Mouse (Mus musculus) embryonic facial prominence, embryonic 15.5 days (tissue): Measurements from ENCODE around the gene Dgat2. TPM values are rescaled to one million over a fixed set of nuclear protein-coding genes. Genes with fewer than 3 reads are reported as not detected.

ENCODE experiments used
- ATAC-seq: fragments of 200-750 bp; cut with Nextera tagmentation; 2 replicates; pipeline ENCODE4 v1.8.0; 2017; ENCODE audit warnings: low read depth, moderate TSS enrichment; ENCODE audit not compliant: insufficient number of reproducible peaks, low FRiP score, low TSS enrichment
- H3K27ac ChIP-seq: fragments of 300-500 bp; sonication (generic); replicated peaks from 2 replicates; pipeline ENCODE4 v1.5.1; 2015; ENCODE audit warnings: mild to moderate bottlenecking, inconsistent platforms
- H3K27me3 ChIP-seq: fragments of 300-500 bp; sonication (generic); 2 replicates; pipeline ENCODE4 v1.6.1; 2015; ENCODE audit warnings: inconsistent platforms
- H3K36me3 ChIP-seq: fragments of 300-500 bp; sonication (generic); 2 replicates; pipeline ENCODE4 v1.6.1; 2015; ENCODE audit warnings: mild to moderate bottlenecking, inconsistent platforms
- H3K4me1 ChIP-seq: fragments of 300-500 bp; sonication (generic); 2 replicates; pipeline ENCODE4 v1.6.1; 2015; ENCODE audit warnings: inconsistent platforms
- H3K4me2 ChIP-seq: fragments of 300-500 bp; sonication (generic); replicated peaks from 2 replicates; pipeline ENCODE4 v1.6.1; 2015; ENCODE audit warnings: mild to moderate bottlenecking, inconsistent platforms
- H3K4me3 ChIP-seq: fragments of 300-500 bp; sonication (generic); replicated peaks from 2 replicates; pipeline ENCODE4 v1.5.1; 2015; ENCODE audit warnings: mild to moderate bottlenecking, inconsistent platforms
- H3K9ac ChIP-seq: fragments of 300-500 bp; sonication (generic); 2 replicates; pipeline ENCODE4 v1.6.1; 2015; ENCODE audit warnings: inconsistent platforms
- H3K9me3 ChIP-seq: fragments of 300-500 bp; sonication (generic); replicated peaks from 2 replicates; pipeline ENCODE4 v1.6.1; 2016; ENCODE audit warnings: inconsistent platforms
- WGBS: fragments of 180-500 bp; shearing (Covaris S2); methylation state at CpG from one replicate; pipeline ENCODE4 v1.1.7; 2015; 5-methylcytosine and 5-hydroxymethylcytosine counted together
- polyA plus RNA-seq: library from polyadenylated mRNA; unstranded; fragments of >200 nt; fragmentation: Nextera tagmentation; extraction: Ambion mirVana; gene quantifications from 2 replicates; pipeline ENCODE4 v1.2.1, GENCODE M21; 2015

The Dgat2 gene
- 81.8 and 98.5 TPM in 2 replicates for polyA plus RNA-seq

DNA sequence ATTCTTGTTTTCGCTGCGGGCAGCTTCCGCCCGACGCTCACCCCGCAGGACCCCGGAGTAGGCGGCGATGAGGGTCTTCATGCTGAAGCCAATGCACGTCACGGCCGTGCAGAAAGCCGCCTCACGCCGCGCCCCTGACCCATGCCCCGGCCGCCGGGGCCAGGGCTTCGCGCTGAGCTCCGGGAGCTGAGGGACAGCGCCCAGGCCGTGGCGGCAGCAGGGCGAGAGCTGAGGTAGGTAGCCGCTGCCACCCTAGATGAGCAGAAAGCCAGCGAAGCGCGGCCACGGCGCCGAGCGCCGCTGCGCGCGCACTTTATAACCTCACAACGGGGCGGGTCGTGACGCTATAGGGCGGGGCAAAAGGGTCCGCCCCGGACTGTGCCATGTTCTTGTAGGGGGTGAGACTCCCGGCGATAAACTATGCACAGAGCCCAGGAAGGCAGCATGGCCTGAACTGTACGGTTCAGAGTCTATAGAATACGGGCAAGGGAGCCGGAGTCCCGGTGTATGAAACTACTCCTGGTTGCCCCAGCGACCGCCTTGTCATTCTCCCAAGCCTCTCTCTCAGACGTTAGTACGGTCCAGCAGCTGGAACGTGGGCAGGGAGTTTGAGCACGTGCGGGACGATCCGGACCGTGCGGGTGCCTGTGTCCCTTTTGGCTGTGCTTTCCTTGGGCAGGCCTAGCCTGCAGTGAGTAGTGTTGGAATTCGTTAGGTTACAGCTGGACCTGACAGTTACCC lies at the start of gene Dgat2:
Dgat2 (minus strand) TSS at position 288 of the 741 bp plus-strand sequence.
- Histone ChIP-seq H3K36me3 (no peaks in the 10 kb centered on the region), H3K27ac (peak within 1 kb of the TSS; percentile 82), H3K4me2 (peak within 1 kb of the TSS; percentile 98), H3K4me3 (peak within 1 kb of the TSS; percentile 78), H3K27me3 (no peaks in the 10 kb centered on the region), H3K9ac (peak within 1 kb of the TSS; percentile 91), H3K4me1 (peaks cover 14% of the 10 kb centered on the region), H3K9me3 (no peaks in the 10 kb centered on the region)
- under 1% methylated on average over 63 of the region's 63 CpGs for WGBS
- ATAC-seq: peak; percentile 93

DNA sequence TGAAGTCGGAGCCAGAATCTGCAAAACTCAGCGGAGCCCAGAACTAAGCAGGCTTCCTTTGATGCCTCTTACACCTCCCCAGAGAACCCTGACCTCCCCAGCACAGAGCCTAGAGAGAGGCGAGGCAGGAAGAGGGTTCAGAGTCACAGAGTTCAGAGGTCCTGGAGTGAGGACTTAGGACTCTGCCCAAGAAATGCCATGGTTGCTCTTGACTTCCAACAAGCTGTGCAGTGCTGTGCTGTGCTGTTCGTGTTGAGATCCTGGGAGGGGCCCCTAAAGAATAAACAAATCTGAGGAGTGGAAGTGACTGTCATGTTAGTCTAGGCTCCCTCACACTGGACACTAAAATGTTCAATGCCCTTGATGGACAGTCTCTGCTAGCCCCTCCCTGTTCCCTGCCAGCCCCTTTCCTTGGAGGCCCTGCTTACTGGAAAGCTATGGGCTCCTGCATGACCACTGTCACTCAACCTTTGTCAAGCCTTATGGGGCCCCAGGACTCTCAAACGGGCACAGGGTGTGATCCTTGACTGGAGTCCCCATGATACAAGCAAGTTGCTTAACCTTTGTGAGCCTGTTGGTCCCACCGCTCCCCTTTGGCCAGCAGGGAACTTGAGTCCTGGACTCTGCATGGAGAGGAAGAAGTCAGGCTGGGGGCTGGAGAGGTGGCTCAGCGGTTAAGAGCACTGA lies 47.7 kb upstream of the Dgat2 start:
- Histone ChIP-seq H3K9me3 (no peaks in the 10 kb centered on the region), H3K9ac (no peak overlapping the region), H3K4me3 (no peak overlapping the region), H3K27me3 (no peaks in the 10 kb centered on the region), H3K4me2 (no peak overlapping the region), H3K27ac (no peak overlapping the region), H3K4me1 (peaks cover 6% of the 10 kb centered on the region; the same call in 1 of the 2 replicates), H3K36me3 (no peaks in the 10 kb centered on the region)
- no peak for ATAC-seq
- WGBS: 75% methylated on average over 7 of the region's 7 CpGs

DNA sequence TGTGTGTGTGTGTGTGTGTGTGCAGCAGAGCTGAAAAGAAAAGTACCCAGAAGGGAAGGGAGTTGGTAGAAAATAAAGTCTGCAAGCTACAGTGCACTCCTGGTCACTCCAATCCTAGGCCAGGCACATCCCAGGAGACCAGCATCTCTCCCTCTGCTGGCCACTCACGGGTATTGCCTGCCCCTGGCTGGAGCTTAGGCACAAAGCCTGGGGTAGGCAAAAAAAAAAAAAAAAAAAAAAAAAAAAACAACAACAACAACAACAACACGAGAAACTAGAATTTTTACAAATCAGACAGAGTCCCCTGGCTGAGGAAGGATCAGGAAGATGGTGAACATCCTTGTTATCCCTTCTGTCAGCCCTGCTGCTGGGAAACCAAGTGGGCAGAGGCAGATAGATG lies 46.9 kb upstream of the Dgat2 start:
- Histone ChIP-seq H3K4me1 (0 out of 2 replicates have a peak, but pooled peaks cover under 1% of the 10 kb centered on the region), H3K27ac (no peak overlapping the region), H3K4me3 (no peak overlapping the region), H3K36me3 (no peaks in the 10 kb centered on the region), H3K27me3 (no peaks in the 10 kb centered on the region), H3K4me2 (no peak overlapping the region), H3K9me3 (no peaks in the 10 kb centered on the region), H3K9ac (no peak overlapping the region)
- WGBS: 8% methylated on average over 2 of the region's 2 CpGs
- no peak for ATAC-seq

DNA sequence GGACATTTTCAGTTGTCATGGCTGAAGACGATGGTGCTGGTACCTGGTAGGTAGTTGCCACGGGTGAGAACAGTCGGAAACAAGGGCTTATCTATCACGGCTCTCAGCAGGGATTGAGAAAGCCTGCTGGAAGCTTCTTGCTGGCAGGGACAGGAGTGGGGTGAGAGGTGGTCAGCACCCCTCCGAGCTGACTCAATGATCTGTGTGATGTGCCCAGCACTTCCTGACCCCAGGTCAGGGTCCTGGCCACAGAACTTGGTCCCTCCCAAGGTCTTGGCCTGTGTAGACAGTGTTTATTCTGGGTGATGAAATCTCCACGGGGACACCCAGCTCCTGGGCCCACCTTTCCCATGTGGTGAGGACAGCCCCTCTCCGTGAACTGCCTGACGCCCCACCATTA lies 46.3 kb upstream of the Dgat2 start:
- Histone ChIP-seq H3K27me3 (no peaks in the 10 kb centered on the region), H3K9me3 (no peaks in the 10 kb centered on the region), H3K27ac (no peak overlapping the region), H3K9ac (no peak overlapping the region), H3K4me1 (no peaks in the 10 kb centered on the region), H3K4me3 (no peak overlapping the region), H3K36me3 (no peaks in the 10 kb centered on the region), H3K4me2 (no peak overlapping the region)
- WGBS: 90% methylated on average over 8 of the region's 8 CpGs
- no peak for ATAC-seq

DNA sequence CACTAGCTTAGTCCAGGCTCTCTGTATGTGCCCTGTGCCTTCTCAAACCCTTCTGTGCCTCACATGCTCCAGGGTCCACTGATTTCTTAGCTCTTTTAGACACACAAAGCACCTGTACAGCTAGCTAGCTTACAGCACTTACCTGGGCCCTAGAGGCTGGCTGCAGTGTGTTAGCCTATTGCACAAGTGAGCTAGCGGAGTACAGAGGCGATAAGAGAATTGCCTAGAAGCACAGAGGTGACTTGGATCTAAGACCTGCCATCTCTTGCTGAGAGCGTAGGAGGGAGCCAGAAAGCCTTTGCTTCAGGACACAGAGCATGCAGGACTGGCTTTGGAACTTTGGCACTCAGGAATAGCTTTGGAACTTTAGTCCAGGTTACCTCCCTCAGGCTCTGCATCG lies 44.7 kb upstream of the Dgat2 start:
- WGBS: 90% methylated on average over 4 of the region's 4 CpGs
- Histone ChIP-seq H3K27me3 (no peaks in the 10 kb centered on the region), H3K4me3 (no peak overlapping the region), H3K4me2 (no peak overlapping the region), H3K9me3 (no peaks in the 10 kb centered on the region), H3K9ac (no peak overlapping the region), H3K36me3 (no peaks in the 10 kb centered on the region), H3K27ac (no peak overlapping the region), H3K4me1 (no peaks in the 10 kb centered on the region)
- ATAC-seq: no peak

DNA sequence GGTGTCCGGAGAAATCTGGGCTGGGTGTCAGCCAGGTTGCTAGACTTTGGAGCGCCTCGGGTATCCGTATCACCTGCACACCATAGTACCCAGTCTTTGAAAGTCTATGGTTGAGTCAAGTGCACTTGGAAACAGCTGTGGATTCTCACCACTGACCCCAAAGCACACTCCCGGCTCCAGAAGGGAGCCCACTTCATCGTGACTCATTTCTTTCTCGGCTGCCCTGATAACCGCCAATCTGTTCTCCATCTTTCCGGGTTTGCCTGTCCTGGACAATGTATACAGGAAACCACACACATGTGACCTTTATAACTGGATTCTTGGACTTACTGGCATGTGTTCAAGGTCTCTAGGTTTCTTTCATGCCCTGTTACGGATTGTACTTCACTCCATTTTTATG lies 44.1 kb upstream of the Dgat2 start:
- Histone ChIP-seq H3K4me1 (no peaks in the 10 kb centered on the region), H3K27me3 (no peaks in the 10 kb centered on the region)
- 90% methylated on average over 10 of the region's 10 CpGs for WGBS

DNA sequence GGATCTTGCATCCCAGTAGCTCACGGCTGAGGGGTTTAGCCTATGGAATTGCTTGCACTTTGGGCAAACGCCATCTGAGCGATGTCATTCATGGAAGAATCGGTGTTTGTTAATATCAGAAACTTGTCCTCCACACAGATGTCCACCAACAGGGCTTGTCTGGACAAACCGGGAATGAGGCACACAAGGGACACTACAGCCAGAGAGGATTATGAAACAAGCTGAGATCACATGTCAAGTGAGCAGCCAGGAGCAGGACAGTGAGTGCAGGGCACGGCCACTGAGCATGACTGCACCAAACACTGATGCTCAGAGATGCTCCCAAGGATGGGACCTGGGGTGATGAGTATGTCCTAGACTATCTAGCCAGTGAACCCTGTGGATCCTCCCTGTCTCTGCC lies 42.9 kb upstream of the Dgat2 start:
- no peak overlapping the region for H3K4me2 ChIP-seq
- H3K4me1 ChIP-seq: no peaks in the 10 kb centered on the region
- H3K9ac ChIP-seq: no peak overlapping the region
- H3K27me3 ChIP-seq: no peaks in the 10 kb centered on the region
- H3K4me3 ChIP-seq: no peak overlapping the region
- no peak overlapping the region for H3K27ac ChIP-seq
- H3K9me3 ChIP-seq: no peaks in the 10 kb centered on the region
- ATAC-seq: no peak
- WGBS: 78% methylated on average over 6 of the region's 6 CpGs
- no peaks in the 10 kb centered on the region for H3K36me3 ChIP-seq

More for the DNA sequence above, 44.1 kb upstream of the Dgat2 start:
- no peak overlapping the region for H3K27ac ChIP-seq
- ATAC-seq: no peak
- H3K9ac ChIP-seq: no peak overlapping the region
- no peak overlapping the region for H3K4me2 ChIP-seq
- no peak overlapping the region for H3K4me3 ChIP-seq
- H3K9me3 ChIP-seq: no peaks in the 10 kb centered on the region
- no peaks in the 10 kb centered on the region for H3K36me3 ChIP-seq

DNA sequence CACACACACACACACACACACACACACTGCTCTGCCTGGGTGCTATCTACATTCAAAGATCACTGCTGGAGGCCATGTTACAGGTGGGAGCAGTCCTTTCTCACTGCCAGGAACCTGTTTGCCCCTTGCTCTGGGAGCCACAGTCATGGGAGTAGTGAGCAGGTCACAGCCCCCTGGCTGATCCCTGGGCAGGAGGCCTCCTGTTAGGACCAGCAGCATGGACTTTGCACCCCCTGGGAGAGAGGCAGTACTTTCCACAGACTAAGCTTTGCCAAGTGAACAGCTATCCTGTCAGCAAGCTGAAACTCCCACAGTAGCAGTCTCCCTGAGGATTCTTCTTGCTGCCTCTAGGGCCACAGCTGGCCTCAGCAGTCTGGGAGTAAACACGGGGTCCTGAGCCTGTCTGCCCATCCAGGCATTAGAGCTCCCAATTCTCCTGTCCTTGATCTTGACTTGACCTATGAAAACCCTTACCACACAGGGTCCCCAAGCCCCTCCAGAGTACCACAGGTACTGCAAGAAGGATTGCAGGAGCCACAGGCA lies 42.2 kb upstream of the Dgat2 start:
- no peaks in the 10 kb centered on the region for H3K27me3 ChIP-seq
- H3K9me3 ChIP-seq: no peaks in the 10 kb centered on the region
- H3K36me3 ChIP-seq: no peaks in the 10 kb centered on the region
- no peak for ATAC-seq
- no peaks in the 10 kb centered on the region for H3K4me1 ChIP-seq
- no peak overlapping the region for H3K9ac ChIP-seq
- WGBS: 46% methylated on average over 1 of the region's 1 CpGs
- no peak overlapping the region for H3K27ac ChIP-seq
- no peak overlapping the region for H3K4me2 ChIP-seq
- H3K4me3 ChIP-seq: no peak overlapping the region

DNA sequence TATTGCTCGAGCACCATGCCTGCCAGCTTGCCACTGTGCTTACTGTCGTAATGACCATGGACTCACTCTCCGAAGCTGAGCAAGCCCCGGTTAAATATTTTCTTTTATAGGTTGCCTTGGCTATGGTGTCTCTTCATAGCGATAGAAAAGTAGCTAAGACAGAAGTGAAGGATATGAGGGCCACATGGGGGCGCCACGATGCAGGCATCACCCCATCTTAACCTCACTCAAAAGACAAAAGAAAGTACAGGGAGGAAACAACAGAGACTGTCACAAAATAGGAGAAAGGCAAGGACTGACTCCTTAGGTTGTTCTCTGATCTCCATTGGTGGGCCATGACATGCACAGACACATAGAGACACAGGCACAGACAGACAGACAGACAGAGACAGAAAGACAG lies 41.7 kb upstream of the Dgat2 start:
- no peak for ATAC-seq
- 67% methylated on average over 7 of the region's 7 CpGs for WGBS

DNA sequence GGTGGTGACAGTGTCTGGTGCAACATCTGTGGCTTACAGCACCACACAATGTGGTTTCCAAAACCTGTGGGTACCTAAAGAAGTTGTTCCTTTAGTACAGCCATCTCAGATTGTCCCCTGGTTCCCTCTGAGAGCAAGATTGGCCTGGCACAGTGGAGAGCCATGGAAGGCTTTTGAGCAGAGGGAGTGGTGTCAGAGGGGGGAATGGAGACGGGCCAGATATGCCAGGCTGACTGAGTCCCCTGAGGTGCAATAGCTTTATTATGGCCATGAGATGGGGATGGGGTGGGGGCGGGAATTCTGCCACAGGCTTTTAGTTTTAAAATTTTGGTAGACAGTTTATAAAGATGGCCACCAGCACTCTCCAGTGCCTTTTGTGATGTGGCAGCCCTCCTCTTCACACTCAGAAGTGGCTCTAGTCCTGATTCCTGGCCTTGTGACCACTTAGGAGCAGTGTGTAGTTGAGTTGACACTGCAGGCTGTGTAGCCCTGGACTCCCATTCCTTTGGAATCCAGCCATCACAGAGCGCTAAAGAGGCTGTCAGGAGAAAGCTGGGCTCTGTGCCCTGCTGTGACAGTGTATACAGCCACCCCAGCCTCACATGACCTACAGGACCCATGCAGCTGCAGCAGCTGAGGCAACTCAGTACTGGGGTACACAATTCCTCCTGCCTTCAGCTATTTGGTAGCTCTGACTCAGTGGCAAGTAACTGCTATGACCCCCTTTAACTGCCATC lies 35.0 kb upstream of the Dgat2 start:
- Histone ChIP-seq H3K4me1 (0 out of 2 replicates have a peak, but pooled peaks cover 2% of the 10 kb centered on the region), H3K27me3 (no peaks in the 10 kb centered on the region), H3K4me2 (no peak overlapping the region), H3K9me3 (no peaks in the 10 kb centered on the region), H3K36me3 (no peaks in the 10 kb centered on the region), H3K9ac (no peak overlapping the region), H3K4me3 (no peak overlapping the region), H3K27ac (no peak overlapping the region)
- ATAC-seq: no peak
- 56% methylated on average over 3 of the region's 3 CpGs for WGBS

More for the DNA sequence above, 41.7 kb upstream of the Dgat2 start:
- H3K9ac ChIP-seq: no peak overlapping the region
- H3K4me2 ChIP-seq: no peak overlapping the region
- H3K4me3 ChIP-seq: no peak overlapping the region
- no peaks in the 10 kb centered on the region for H3K4me1 ChIP-seq
- no peaks in the 10 kb centered on the region for H3K27me3 ChIP-seq
- no peaks in the 10 kb centered on the region for H3K9me3 ChIP-seq
- no peak overlapping the region for H3K27ac ChIP-seq
- H3K36me3 ChIP-seq: no peaks in the 10 kb centered on the region

DNA sequence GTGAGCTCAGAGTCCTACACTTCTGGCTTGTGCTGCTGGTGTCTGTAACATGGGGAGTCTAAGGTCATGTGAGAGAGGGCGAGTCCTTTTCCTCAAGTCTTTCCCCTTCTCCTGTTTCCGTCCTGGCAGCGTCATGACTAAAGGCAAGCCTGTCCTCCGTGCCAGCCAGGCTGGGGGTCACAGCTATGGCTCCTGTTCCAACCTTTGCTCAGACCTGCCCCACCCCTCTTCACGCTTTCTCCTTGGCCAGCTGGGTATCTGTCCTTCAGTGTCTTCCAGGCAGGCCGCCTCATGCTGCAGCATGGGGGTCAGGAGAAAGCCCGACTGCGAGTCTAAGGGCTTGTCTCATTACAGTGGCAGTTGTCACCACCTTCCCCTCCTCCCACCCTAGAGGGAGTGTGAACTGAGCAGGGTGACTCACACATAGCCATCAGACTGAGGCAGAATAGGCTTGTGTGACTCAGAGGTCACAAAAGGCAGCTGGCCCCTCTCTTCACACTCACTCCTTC lies 32.9 kb upstream of the Dgat2 start:
- WGBS: 55% methylated on average over 8 of the region's 8 CpGs
- no peaks in the 10 kb centered on the region for H3K9me3 ChIP-seq
- no peaks in the 10 kb centered on the region for H3K27me3 ChIP-seq
- no peak overlapping the region for H3K9ac ChIP-seq
- H3K4me2 ChIP-seq: no peak overlapping the region
- no peak overlapping the region for H3K4me3 ChIP-seq
- H3K4me1 ChIP-seq: 0 out of 2 replicates have a peak, but pooled peaks cover 2% of the 10 kb centered on the region
- peak; percentile 31; the same call in 1 of the 2 replicates for ATAC-seq
- no peaks in the 10 kb centered on the region for H3K36me3 ChIP-seq
- no peak overlapping the region for H3K27ac ChIP-seq
